Mouse (Mus musculus): ENCODE measurements around the gene Glmp. TPM values are rescaled to one million over a fixed set of nuclear protein-coding genes. Genes with fewer than 3 reads are reported as not detected.
A peak's percentile ranks its signal among the peaks of the same experiment; 100 is the strongest.
"Not testable (repeated sequence)": the region's sequence is repeated elsewhere in the genome, so short reads cannot be mapped to it uniquely, and the experiment has no call there.

Gene Glmp
- polyA plus RNA-seq, 1 experiment: 74.5 TPM

DNA sequence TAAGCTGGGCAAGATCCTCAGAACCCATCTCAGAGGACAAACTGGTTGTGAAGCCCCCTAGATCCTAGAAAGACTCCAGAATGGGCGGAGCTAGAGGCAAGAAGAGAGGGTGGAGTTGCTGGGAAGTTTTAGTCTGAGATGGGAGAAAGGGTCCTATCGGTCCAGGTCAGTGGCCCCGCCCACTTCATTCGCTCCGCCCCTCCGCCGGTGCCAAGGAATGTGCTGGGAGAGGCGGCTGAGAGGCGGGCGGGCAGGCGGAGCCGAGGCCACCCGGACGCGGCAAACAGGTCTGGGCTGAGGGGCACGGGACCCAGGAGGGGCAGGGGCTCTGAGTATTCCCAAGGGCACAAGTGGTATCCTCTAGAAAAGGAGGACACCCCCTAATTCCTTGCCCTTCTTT lies 39.5 kb downstream of the Glmp start, which contains the start of gene Paqr6:
Gene Paqr6 (plus strand): TSS at position 248 of the 400 bp plus-strand sequence.
- peak; percentile 47 for DNase-seq (ENCODE audit: low read depth)
- no peak for TF ChIP-seq CTCF (IDR thresholded peaks at IDR 0.05; ENCODE audit: borderline replicate concordance, extremely low read depth, insufficient read depth, insufficient read length)
- TF ChIP-seq POLR2A (IDR thresholded peaks at IDR 0.05; ENCODE audit: borderline replicate concordance, extremely low read depth, insufficient read depth, insufficient read length, poor library complexity, severe bottlenecking): no peak

- no peak for DNase-seq (ENCODE audit: low read depth)
- TF ChIP-seq CTCF (IDR thresholded peaks at IDR 0.05; ENCODE audit: borderline replicate concordance, extremely low read depth, insufficient read depth, insufficient read length): no peak
- no peak for TF ChIP-seq POLR2A (IDR thresholded peaks at IDR 0.05; ENCODE audit: borderline replicate concordance, extremely low read depth, insufficient read depth, insufficient read length, poor library complexity, severe bottlenecking)
Observed at GRCm38 (mm10) chr3:88365705-88366361, 41.0 kb downstream of the Glmp start.

DNA sequence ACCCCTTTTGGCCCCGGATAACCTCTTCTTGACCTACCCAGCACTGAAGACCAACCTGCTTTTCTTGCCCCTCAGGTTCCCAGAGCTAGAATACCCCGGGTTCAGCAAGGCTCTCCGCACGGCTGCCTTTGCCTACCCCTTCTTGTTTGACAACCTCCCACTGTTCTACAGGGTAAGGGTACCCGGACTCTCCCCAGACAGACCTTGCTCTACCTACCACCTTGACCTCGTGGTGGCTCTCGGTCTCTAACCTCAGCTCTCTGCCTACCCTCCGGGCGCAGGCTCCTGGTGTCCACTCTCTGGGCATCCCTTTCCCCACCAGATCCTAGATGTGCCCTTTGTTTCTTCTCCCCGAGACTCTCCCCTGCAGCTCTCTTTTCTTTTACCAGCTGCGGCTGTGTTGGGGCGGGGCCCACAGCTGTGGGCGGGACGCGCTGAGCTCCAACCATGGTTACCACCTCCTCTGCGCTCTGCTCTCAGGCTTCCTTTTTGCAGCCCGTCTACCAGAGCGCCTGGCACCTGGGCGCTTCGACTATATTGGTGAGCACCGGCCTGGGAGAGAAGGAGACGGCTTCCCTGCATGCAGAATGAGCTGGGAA lies 42.1 kb downstream of the Glmp start:
- DNase-seq (ENCODE audit: low read depth): peak; percentile 60

GRCm38 (mm10) chr3:88367517-88367916 lies 42.7 kb downstream of the Glmp start:
- not testable (repeated sequence) for DNase-seq (ENCODE audit: low read depth)

DNA sequence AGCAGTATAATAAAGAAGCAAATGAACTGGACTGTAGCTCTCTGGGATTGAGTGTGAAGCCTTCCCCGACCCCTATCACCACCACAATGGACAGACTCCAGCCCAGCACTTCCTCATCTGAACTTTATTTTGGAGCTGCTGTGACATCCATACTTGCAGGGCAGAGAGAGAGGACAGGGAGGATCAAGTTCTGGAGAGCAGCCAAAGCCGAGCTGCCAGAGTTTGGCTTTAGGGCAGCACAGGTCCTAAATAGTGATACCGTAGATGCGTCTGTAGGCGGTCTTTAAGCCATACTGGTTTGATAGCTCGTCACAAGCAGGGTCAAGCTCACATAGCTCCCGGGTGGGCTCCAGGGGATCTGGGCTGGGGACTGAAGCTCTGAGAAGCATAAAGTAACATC lies 43.7 kb downstream of the Glmp start:
- DNase-seq (ENCODE audit: low read depth): not testable (repeated sequence)

- not testable (repeated sequence) for DNase-seq (ENCODE audit: low read depth)
Observed at GRCm38 (mm10) chr3:88372643-88373042, 47.8 kb downstream of the Glmp start, which contains the start of gene Bglap3. Gene Bglap3 (minus strand): TSS chr3:88372743.

DNA sequence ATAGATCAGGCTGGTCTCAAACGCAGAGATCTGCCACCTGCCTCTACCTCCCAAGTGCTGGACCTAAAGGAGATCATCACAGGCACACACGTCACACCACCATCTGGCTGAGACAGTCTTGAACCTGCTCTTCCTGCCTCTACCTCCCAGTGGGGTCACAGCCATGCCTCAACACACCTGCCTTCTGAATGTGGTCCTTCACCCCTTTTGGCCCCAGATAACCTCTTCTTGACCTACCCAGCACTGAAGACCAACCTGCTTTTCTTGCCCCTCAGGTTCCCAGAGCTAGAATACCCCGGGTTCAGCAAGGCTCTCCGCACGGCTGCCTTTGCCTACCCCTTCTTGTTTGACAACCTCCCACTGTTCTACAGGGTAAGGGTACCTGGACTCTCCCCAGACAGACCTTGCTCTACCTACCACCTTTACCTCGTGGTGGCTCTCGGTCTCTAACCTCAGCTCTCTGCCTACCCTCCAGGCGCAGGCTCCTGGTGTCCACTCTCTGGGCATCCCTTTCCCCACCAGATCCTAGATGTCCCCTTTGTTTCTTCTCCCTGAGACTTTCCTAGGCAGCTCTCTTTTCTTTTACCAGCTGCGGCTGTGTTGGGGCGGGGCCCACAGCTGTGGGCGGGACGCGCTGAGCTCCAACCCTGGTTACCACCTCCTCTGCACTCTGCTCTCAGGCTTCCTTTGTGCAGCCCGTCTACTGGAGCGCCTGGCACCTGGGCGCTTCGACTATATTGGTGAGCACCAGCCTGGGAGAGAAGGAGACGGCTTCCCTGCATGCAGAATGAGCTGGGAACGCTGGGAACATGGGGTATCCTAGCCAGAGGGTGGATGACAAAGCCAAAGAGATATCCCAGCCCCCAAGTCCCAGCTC lies 51.2 kb downstream of the Glmp start:
- DNase-seq (ENCODE audit: low read depth): peak; percentile 79

DNA sequence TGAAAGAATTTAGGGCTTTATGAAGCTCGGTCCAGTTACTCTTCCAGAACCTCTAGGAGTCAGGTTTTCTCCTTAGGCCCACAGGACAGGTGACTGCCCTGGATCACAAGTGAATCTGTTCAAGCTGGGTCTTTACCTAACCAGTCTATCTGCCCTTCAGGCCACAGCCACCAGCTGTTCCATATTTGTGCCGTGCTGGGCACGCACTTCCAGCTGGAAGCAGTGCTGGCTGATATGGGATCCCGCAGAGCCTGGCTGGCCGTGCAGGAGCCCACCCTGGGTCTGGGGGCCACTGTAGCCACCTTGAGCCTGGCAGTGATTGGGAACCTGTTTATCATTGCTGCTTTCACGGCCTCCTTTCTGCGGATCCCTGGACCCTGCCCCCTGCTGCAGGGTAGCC lies 51.8 kb downstream of the Glmp start:
- not testable (repeated sequence) for DNase-seq (ENCODE audit: low read depth)

- not testable (repeated sequence) for DNase-seq (ENCODE audit: low read depth)
Observed at GRCm38 (mm10) chr3:88378599-88378998, 53.8 kb downstream of the Glmp start, which contains the start of gene Bglap2. Gene Bglap2 (minus strand): TSS chr3:88378699.

Other genes starting within 250 kb of the Glmp start
- gene Ttc24, start 246.7 kb upstream of the Glmp start, polyA plus RNA-seq (2012; rRNA removed): not detected in 2 replicates
- gene Iqgap3, start 243.1 kb upstream of the Glmp start, polyA plus RNA-seq (2012; rRNA removed): 10.1 and 17.2 TPM in 2 replicates
- gene Mef2d, start 182.7 kb upstream of the Glmp start, polyA plus RNA-seq (2012; rRNA removed): 46.2 and 54.8 TPM in 2 replicates
- 0.45 and 0.73 TPM in 2 replicates for gene Rhbg, start 70.3 kb upstream of the Glmp start, polyA plus RNA-seq (2012; rRNA removed)
- gene Gm38392, start 37.8 kb upstream of the Glmp start, polyA plus RNA-seq (2012; rRNA removed): 0.11 TPM in 1 of 2 replicates, not detected in the other
- 3.0 and 3.6 TPM in 2 replicates for gene Tsacc, start 28.0 kb upstream of the Glmp start, polyA plus RNA-seq (2012; rRNA removed)
- 337 and 373 TPM in 2 replicates for gene Cct3, start 27.9 kb upstream of the Glmp start, polyA plus RNA-seq (2012; rRNA removed)
- gene Tmem79, start 11.1 kb downstream of the Glmp start, polyA plus RNA-seq (2012; rRNA removed): 1.7 and 1.8 TPM in 2 replicates
- gene Smg5, start 11.2 kb downstream of the Glmp start, polyA plus RNA-seq (2012; rRNA removed): 108 and 120 TPM in 2 replicates
- 1.7 and 2.4 TPM in 2 replicates for gene Paqr6, start 39.6 kb downstream of the Glmp start, polyA plus RNA-seq (2012; rRNA removed)
- gene Bglap3, start 47.7 kb downstream of the Glmp start, polyA plus RNA-seq (2012; rRNA removed): 0.08 and 0.28 TPM in 2 replicates
- gene Bglap2, start 53.7 kb downstream of the Glmp start, polyA plus RNA-seq (2012; rRNA removed): 1.2 TPM in 1 of 2 replicates, not detected in the other
- 0.30 and 0.63 TPM in 2 replicates for gene Bglap, start 59.4 kb downstream of the Glmp start, polyA plus RNA-seq (2012; rRNA removed)
- 35.5 and 60.7 TPM in 2 replicates for gene Pmf1, start 85.3 kb downstream of the Glmp start, polyA plus RNA-seq (2012; rRNA removed)
- gene Slc25a44, start 100.1 kb downstream of the Glmp start, polyA plus RNA-seq (2012; rRNA removed): 39.6 and 41.6 TPM in 2 replicates
- 57.1 and 57.6 TPM in 2 replicates for gene Sema4a, start 136.2 kb downstream of the Glmp start, polyA plus RNA-seq (2012; rRNA removed)
- gene Lmna, start 184.9 kb downstream of the Glmp start, polyA plus RNA-seq (2012; rRNA removed): 33.2 and 39.5 TPM in 2 replicates
- gene Mex3a, start 207.4 kb downstream of the Glmp start, polyA plus RNA-seq (2012; rRNA removed): 93.2 and 103 TPM in 2 replicates
- gene Rab25, start 223.3 kb downstream of the Glmp start, polyA plus RNA-seq (2012; rRNA removed): 1.7 and 2.4 TPM in 2 replicates
- 121 and 122 TPM in 2 replicates for gene Lamtor2, start 228.1 kb downstream of the Glmp start, polyA plus RNA-seq (2012; rRNA removed)
- 108 and 113 TPM in 2 replicates for gene Ubqln4, start 228.7 kb downstream of the Glmp start, polyA plus RNA-seq (2012; rRNA removed)